Mouse (Mus musculus) c-Kit-positive CD71-negative TER-119-negative erythroid progenitor cells, embryonic 14.5 days (primary cell): ENCODE measurements around the gene Fancc.
"Not testable (repeated sequence)": the region's sequence is repeated elsewhere in the genome, so short reads cannot be mapped to it uniquely, and the experiment has no call there.

ENCODE experiments used
- DNase-seq: peaks from one replicate; pipeline ENCODE4 v3.0.0-alpha.2; 2013; ENCODE audit warnings: low read depth

The Fancc gene

DNA sequence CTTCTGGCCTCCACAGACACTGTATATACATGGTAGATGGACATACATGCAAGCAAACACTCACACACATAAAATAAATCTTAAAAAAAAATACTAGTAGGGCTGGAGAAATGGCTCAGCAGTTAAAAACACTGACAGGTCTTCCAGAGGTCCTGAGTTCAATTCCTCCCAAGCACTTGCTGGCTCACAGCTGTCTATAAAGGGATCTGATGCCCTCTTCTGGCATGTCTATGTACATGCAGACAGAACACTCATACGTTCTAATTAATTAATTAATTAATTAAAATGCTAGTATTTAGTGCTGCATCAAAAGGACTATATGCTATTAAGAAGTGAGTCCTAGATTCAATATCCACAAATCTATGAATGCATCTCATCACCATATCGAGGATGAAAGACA is 78.9 kb downstream of the Fancc start:
- DNase-seq, result no peak

DNA sequence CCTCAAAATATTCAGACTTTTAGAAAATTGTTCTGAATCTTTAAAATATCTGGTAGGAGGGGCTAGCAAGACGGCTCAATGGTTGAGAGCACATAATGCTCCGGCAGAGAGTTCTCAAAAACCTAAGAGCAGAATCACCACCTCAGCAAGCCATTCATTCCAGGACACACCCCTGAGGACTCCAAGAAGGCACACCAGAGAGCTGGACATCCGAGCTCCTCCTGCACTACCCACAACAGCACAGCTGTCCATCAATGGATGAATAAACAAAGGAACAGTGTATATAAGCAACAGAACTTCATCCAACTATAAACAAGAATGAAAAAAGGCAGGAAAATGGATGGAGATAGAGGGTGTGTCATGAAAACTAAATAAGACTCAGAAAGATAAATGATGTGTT is 80.3 kb downstream of the Fancc start:
- DNase-seq, result no peak

GRCm38 (mm10) chr13:63412662-63413061 is 84.4 kb downstream of the Fancc start:
- no peak for DNase-seq

DNA sequence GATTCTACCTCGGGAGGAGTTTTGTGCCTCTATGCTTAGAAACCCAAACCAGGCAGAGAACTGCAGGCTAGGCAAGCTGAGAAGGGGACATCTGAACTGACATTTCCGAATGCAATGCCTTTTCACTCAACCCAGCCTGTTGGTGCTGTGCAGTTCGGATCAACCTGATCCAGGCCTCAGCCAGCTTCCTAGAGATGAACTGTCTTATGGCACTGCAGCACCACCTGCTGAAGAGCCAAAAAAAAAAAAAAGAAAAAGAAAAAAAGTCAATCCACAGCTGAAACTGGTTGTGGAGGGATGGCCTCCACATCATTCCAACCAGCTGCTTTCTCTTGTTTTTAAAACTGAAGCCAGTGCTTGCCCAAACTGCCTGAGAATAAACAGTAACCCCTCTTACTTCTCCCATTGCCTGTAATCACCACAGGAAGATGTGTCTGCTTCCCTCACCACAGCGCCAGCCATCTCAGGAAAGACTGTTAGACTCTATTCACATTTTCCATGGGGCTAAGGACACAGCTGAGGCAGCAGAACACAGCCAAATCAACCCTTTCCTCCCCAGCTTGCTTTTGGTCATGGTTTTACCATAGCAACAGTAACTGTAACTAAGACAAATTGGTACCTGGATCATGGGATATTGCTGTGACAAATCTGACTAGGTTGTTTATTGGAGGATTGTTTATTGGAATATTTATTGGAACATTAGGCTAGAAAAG is 85.6 kb downstream of the Fancc start:
- peak; percentile 9 for DNase-seq

GRCm38 (mm10) chr13:63410578-63411298 is 86.3 kb downstream of the Fancc start:
- peak; percentile 19 for DNase-seq

DNA sequence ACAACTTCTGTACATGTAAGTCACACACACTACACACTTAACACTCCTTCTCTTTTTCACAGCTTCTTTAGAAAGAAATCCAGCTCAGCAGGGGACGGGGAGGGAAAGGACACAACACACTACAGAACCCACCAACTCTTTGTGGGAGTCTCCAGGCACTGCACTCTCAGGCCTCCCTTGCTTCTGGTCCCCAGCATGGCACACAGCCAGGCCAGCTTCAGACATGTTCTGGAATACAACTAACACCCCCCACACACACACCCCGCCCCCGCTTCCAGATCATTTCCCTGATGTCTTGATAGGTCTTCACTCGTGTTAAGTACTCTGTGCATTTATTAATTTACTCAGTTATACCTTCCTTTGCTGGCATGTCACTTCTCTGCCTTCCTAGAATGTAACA is 91.9 kb downstream of the Fancc start:
- no peak for DNase-seq

DNA sequence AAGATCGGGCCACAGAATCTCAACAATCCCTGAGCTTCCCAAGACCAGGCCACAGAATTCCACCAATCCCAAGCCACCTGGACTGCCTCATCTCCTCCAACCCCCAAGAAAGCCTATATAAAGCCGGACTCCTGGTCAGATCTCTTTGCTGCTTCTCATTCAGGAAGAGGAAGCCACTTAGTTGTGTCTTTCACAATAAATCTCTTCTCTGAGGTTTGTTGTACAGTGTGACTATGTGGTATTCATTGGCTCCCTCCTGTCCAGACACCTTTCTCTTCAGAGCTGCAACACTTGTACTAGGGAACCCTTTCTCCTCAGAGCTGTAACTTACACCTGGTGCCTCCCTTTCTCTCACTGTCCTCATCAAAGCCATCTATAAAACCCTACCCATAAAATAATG is 92.4 kb downstream of the Fancc start:
- DNase-seq, result no peak

- DNase-seq, result no peak
Measured at GRCm38 (mm10) chr13:63402823-63403222, 94.3 kb downstream of the Fancc start.

DNA sequence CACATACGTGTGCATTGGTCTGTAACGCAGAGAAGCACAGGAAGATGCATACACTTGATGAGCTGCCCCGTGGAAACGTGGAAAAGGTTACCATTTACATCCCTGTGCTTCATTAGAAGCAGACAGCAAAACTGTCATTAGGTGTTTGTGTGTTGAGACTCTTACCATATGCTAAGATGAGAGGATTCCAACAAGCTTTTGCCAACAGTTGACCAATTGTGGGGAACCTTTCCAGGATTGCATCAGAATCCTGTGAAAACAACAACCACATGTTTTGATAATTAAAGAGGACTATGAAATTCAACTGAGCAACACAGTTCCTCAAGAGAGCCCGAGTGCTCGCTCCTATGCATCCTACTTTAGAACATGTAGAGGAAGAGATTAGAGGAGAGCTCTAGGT is 97.0 kb downstream of the Fancc start:
- DNase-seq, result no peak

DNA sequence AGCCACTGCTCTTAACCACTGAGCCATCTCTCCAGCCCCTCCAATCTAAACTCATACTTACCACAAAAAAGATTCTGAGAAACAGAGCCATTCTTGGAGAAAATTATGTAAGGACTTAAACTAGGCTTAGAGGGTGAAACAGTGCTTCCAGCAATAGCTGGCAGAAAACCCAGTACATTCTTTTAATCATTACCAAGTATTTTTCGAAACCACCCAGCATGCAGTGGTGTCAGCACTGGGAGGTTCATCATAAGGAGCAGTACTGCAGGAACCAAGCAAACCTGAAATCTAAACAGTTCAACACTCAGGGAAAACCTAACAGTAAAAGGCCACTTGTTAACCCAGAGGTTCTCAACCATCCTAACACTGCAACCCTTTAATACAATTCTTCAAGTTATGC is 99.7 kb downstream of the Fancc start:
- no peak for DNase-seq

- DNase-seq, result peak; percentile 30
Measured at GRCm38 (mm10) chr13:63394304-63395063, 102.6 kb downstream of the Fancc start.

DNA sequence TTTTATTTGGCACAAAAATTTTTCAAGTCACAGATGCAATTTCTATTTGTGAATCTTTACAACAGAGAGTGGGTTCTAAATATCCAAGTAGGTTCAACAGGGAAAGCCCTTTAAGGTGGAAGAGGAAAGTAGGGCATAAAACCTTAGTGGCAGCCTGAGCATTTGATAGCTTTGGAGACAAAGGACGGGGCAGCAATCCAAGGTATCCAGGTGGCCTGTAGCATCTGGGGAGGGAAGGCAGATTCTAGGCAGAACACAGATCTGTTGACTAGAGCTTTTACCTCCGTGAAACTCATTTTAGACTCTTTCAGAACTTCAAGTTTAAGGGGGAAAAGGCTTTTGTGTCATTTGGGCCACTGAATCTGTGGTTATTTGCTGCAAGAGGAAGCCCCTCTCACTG is 111.8 kb downstream of the Fancc start:
- DNase-seq, result no peak

DNA sequence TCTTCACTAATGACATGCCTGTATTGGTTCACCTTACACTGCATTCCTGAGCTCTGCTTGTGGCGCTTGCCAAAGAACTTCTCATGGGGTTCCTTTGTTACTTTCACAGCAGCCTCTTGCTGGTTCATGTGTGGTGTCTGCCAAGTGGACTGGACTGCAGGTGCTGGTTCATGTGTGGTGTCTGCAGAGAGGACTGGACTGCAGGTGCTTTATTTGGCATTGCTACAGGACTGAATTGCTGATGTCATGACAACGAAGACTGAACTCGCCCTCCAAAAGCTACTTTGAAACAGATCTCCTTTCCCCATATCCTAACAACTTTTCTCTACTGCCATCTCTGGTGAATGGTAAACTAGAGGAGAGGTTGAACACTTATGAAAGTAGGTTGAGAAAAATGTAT is 112.3 kb downstream of the Fancc start:
- DNase-seq, result no peak

- DNase-seq, result no peak
Measured at GRCm38 (mm10) chr13:63382206-63382605, 114.9 kb downstream of the Fancc start.

GRCm38 (mm10) chr13:63373460-63374166 is 123.5 kb downstream of the Fancc start:
- no peak for DNase-seq

DNA sequence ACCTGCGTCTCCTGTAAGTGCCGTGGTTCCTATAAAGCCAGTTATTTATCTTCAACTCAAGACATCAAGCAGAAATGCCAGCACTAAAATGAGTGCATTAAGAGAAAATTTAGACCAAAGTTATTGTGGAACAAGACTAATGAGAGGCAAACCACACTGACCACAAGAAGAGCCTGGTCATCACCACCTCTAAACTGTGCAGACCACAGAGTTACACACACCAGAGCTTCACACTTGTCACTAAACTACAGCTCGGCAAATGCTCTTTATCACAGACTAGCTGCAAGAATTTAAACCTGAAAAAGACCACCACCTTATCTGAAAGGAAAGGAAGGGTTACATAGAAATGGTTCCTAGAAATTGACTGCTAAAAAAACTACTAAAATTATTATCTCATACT is 135.3 kb downstream of the Fancc start:
- peak; percentile 18 for DNase-seq

- DNase-seq, result no peak
Measured at GRCm38 (mm10) chr13:63360111-63360885, 136.8 kb downstream of the Fancc start.

GRCm38 (mm10) chr13:63359393-63359792 is 137.7 kb downstream of the Fancc start:
- DNase-seq, result no peak

- peak; percentile 70 for DNase-seq
Measured at GRCm38 (mm10) chr13:63356558-63356957, 140.5 kb downstream of the Fancc start.

DNA sequence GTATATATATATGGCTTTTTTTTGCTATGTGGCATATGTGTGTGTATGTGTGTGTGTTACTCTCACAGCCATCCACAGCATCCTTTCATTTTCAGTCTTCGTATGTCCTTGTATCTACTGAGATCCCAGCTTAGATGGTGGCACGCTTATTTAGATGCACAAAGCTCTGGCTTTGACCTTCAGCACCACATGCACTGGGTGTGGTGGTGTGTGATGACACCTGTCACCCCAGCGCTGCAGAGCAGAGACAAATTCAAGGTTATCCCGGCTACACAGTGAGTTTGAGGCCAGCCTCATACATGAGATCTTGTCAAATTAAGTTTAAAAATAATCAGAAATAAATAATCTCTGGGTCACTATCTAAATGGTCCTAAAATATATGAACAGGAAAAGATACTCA is 141.0 kb downstream of the Fancc start:
- no peak for DNase-seq

- not testable (repeated sequence) for DNase-seq
Measured at GRCm38 (mm10) chr13:63353312-63353711, 143.8 kb downstream of the Fancc start.

GRCm38 (mm10) chr13:63350076-63350475 is 147.0 kb downstream of the Fancc start:
- no peak for DNase-seq
